Mouse (Mus musculus) mature B cell (primary cell): ENCODE results near the gene Ttc8.
"Not testable (repeated sequence)": the region's sequence is repeated elsewhere in the genome, so short reads cannot be mapped to it uniquely, and the experiment has no call there.

ENCODE experiments used
- in situ Hi-C: fragments of 300-500 bp; cut with MboI; formaldehyde crosslinking; loops from 2 replicates; pipeline ENCODE4 v1.14.3; 2019

Gene Ttc8

DNA sequence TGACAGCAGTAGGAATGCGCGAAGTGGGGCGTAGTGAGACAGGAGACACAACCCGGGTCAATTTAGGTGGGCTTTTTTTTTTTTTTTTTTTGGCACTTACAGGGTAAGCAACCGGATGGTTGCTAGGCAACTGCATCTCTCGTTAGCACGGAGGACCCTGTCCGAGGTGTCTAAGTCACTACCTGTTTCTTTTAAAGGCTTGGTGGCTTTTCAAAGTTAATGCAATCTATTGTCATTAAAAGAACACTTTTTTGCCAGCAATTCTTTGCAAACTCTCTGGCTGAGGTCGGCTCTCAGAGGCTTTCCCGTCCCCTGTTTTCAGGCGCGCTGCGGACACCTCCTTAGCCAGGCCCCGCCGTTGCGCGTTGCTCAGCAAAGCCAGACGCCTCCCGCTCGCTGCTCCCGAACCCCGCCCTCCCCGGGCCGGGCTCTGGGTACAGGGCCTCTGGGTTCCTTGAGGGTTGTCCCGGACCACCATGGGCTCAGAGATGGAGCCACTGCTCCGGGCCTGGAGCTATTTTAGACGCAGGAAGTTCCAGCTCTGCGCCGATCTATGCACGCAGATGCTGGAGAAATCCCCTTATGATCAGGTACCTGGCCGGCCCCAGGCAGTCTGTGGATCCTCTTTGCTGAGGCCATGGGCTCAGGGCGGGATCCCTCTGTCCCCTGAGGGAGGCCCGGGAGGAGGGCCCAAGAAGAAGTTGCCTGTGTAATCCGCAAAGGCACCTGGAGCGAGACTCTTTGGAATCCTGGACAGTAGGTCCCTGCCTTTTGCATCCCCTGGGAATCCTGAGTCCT is at the start of gene Ttc8:
TSS of gene Ttc8 (plus strand) at position 381 of the 798 bp plus-strand sequence.
- in situ Hi-C loops, result no loop called here

DNA sequence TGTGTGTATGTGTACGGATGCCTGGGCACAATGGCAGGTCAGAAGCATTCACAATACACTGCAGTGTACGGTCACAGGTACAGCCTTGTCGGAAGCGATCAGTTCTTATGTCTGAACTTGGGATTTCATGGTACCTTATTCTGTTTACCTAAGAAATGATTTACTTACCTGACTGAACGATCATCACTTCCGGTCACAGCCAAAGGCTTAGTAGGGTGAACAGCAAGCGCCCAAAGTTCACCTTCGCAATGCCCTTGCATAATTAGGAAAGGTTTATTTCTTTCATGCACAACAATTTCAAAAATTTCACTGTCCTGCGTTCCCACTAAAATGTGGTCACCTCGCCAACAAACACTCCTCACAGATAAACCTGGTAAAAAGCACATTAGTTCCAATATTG is 47.5 kb upstream of the Ttc8 start:
- in situ Hi-C loops, result no loop called here

DNA sequence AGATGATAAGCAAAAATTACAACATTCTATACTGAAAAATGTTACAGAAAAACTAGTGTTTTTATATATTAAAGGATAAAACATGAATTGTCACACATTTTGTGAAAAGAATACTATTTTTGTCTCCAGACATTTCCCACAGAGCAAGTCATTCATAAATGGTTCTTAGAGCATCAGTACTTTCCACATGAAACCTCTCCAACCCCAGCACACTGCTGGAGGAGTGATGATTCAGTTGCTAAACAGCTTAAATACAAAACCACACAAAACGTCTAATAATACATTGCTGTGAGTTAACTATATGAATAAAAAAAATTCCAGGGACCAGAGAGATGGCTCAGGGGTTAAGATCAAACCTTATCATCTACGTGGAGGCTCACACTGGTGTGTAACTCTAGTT is 45.2 kb upstream of the Ttc8 start:
- in situ Hi-C loops, result no loop called here

DNA sequence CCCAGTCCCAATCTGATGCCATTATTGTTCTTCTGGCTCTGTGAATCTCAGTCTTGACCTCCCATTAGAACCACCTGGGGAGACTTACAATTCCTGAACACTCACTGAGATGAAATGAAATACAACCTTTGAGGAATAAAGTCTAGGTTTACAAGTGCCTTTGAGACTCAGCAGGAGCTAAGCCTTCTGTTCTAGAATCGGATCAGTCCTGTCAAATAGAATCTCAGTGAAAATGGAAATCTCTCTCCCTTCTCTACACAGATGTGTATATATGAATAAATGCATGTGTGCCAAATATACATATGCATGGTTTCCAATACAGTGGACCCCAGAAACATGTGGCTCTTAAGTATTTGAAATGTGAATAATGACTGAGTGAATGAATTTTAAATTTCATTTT is 41.7 kb upstream of the Ttc8 start:
- in situ Hi-C loops, result no loop called here

DNA sequence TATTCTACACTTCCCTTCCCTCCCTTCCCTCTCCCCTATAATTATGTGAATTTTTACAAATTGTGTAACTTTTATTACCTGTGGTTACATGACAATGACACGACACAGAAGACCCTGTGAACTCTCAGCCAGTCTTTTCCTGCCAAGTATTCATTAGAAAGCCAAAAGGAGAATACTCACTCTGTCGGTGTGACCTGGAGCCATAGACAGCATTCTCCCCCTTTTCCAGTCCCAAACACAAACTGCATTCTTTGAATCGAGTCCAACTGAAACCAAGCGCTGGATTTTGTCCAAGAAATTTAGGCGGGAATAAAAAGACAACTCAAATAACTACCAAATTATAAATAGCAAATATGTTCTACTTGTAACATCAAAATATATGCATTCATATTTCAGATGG is 38.6 kb upstream of the Ttc8 start:
- in situ Hi-C loops, result no loop called here

DNA sequence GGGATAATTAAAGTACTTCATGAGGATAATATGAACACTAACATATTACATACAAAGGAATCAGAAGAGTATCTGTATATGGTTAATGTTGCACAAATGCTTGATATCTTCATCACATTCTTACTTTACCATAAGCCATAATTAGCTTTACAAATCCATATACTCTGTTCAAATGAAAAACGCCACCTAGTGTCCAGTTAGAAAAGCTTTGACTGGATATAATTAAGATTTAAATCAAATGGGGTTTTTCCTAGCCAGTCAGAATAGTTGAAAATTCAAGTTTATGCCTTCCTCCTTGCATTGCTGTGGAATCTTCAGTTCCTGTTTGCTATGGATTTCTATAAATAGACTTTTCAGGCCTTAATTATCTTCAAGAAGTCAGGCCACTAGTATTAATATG is 35.9 kb upstream of the Ttc8 start:
- in situ Hi-C loops, result no loop called here

DNA sequence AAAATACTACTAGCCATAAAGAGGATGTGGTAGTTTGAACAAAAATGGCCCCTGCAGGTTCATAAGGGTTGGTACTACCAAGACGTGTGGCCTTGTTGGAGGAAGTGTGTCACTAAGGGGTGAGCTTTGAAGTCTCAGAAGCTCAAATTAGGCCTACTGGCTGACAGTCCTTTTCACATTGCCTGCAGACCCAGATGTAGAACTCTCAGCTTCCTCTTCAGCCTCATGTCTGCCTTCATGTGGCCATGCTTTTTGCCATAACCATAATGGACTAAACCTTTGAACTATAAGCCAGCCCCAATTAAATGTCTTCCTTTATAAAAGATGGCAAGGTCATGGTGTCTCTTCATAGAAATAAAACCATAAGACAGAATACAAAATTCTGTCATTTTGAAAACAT is 23.6 kb upstream of the Ttc8 start:
- in situ Hi-C loops, result no loop called here

DNA sequence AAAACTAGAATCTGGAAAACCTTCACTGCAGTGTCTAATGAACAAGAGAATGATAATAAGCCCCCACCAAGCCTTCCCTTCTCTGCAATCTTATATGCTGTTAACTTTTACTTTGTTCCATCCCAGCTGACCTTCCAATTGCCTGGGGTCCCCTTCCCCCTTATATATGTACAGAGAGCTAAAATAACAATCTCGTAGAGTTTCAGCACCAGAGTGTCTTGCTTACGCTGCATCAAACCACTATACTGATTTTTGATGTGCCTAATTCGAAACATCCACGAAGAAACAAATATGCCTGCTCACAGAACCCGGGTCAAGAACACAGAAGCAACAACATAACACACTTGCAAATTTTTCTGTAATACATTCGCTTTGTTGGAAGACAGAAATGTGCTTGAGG is 20.7 kb upstream of the Ttc8 start:
- in situ Hi-C loops, result no loop called here

DNA sequence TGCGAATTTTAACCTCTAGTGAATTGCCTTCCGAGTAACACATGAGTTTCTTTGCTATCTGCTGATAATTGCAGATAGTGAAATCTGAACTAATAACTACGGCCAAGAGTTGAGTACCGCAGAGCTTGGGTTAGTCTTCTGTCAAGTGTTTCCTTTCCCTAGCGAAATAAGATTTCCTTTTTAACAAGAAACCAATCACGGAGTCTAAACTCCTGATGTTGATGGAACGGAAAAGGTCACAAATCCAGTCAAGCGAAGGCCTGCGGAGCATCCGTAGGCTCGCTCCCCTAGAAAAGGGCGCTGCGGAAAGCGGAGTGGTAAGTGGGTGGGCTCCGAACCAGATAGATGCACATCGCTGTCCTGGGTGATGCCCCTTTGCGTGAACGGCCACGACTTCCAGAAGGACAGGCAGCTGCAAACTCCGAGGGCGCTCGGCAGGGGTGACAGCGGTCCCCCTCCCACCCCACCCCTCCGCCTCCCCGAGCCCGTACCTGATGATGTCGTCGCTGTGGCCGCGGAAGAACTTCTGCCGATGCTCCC is 20.0 kb upstream of the Ttc8 start:
- in situ Hi-C loops, result no loop called here

DNA sequence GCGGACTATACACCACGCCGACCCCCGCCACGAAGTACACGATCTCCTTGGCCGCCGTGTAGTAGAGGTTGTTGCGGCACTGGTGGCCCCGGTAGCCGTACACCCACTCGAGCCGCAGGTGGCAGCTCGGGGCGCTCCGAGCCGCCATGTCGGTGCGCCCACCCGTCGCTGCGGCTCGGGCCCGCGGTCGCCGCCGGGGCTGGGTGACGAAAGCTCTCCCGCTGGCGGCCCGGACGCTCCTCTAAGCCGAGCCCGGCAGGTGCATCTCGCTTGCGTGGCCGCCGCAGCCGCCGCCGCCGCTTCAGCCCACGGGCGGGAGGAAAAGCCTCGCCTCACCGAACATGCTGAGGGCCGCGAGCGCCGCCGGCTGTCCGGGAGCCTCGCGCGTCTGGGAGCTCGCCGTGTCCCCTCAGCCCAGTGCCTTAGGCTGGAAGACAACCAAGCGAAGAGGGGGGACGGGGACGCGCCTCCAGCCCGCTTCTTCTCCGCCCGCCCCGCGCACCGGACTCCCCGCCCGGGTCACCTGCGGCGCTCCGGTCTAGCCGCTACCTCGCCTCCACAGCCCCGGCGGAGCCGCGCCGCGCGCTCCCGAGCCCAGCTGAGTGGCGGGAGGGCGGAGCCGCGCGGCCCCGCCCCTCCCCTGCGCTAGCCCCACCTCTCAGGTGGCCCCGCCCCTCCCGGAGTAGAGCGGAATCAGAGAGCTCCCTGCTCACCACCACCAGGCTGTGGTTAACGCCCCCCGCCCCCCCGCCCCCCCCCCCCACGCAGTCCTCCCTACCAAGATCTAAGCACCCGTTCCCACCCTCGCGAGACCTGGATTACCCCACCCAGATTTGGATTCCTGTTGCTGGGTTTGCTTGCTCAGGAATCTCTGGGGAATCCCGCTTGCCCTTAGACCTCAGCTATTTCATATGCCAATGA is 19.2 kb upstream of the Ttc8 start, which contains the start of gene Eml5:
TSS of gene Eml5 (minus strand) at position 604 of the 921 bp plus-strand sequence.
- in situ Hi-C loops, result no loop called here

DNA sequence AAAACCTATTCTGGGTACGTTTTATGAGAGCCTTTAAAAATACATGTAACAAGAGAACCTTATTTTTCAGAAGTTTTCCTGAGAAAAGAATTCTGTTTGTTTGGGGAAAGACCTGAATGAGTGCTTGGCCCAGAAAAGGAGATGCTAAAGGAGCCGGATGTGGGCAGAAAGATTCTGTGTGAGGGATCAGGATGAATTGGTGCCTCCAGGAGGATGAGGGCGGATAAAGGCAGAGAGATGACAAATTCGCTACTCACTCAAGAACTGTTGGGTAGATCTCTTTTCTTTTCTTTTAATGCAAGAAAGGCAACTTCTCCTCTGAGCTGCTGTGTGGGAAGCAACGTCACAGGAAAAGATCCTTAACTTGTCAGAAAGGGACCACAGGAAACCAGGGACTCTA is 14.9 kb upstream of the Ttc8 start:
- in situ Hi-C loops, result no loop called here

DNA sequence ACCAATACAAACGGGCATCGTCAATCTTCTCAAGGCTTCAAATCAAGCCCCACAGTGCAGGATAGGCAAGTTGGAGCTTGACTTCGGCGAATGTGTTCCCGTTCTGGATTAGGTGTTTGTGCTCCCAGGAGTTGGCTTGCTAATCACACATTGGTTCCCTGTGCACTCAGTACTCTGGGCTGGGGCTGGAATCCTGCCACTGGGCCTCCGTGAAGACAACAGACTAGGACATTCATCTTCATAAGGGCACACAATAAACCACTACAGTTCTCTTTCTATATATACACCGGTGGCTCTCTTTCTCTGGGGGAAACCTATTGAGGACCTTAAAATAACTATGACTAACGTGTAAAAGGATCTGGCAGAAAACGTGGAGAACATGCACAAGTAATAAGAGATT is 10.3 kb upstream of the Ttc8 start:
- in situ Hi-C loops, result no loop called here

DNA sequence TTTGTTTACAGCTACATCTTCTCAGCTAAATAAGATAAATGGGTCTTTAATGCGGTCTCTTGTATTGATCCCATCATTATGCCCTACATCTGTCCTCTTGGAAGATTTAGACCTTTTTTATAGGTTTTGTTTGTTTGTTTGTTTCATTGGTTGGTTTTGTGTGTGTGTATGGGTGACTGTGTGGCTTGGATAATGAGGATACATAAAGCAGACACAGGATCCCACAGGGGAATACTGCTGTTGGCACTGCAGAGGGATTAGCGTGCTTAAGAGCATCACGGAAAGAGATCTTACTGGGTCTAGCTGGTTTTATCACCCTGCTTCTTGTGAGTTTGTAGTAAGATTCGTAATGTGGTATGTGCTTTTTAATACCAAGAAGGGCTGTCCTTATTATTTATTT is 10.8 kb downstream of the Ttc8 start:
- in situ Hi-C loops, result no loop called here

DNA sequence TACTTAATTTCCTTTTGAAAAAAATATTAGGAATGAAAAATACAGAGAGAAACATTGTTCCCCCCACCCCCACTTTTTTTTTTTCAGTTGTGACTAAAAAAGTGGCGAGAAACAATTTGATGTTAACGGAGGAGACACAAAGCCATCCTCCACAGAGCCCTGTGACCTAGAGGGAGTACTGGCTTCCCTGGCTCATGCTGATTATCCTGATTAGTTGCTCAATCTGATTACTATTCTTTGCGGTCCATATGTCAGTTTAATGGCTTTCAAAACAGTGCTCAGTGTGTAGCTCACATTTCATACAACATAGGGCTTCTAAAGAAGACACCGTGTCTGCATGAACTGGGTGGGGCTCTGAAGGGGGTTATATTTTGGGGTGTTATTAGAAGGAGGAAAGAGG is 12.1 kb downstream of the Ttc8 start:
- in situ Hi-C loops, result no loop called here

DNA sequence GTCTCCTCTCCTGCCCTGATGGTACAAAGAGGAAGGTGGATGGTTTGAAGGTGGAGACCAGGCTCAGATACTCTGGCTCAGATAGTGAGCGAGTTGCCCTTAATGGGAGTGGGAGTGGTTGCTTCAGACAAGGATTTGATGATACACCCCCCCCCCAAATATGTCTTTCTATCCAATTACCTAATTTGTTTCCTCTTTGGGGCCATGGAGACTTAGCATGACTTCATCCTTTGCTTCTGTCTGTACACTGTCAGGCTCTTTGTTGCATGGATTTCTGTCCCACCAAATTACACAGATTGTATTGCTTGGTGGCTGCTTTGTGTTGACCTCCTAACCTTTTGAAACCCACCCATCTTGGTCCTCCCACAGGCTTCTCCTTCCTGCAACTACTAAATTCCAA is 12.5 kb downstream of the Ttc8 start:
- in situ Hi-C loops, result no loop called here

DNA sequence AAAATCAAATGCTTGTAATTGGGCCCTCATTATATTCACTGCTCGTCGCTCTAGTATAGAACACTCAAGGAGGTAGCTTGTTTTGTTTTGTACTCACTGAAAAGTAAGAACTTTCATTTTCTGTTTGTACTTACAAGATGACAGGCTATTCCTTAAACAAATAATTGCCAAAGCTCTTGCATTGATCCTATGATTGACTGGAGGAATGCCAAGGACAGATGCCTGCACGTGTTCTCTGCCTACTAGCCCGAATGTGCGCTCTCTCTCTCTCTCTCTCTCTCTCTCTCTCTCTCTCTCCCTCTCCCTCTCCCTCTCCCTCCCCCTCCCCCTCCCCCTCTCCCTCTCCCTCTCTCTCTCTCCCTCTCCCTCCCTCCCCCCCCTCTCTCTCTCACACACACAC is 30.9 kb downstream of the Ttc8 start:
- in situ Hi-C loops, result not testable (repeated sequence)

DNA sequence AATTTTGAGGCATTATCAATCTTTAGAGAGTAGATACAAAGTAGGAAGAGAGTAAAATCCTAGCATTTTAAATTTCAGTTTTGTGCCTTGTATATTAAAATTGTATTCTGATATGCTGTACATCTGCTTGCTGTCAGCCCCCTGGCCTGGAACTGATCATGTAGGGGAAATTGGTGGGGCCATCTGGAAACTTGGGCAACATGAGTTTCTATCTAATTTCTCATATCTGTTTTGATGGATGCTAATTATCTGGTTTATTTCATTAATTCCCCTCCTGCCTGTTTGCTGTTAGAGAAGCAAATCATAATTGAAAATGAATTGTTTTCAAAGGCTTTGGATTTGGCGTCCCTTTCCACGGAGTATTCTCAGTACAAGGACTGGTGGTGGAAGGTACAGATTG is 36.6 kb downstream of the Ttc8 start:
- in situ Hi-C loops, result no loop called here

DNA sequence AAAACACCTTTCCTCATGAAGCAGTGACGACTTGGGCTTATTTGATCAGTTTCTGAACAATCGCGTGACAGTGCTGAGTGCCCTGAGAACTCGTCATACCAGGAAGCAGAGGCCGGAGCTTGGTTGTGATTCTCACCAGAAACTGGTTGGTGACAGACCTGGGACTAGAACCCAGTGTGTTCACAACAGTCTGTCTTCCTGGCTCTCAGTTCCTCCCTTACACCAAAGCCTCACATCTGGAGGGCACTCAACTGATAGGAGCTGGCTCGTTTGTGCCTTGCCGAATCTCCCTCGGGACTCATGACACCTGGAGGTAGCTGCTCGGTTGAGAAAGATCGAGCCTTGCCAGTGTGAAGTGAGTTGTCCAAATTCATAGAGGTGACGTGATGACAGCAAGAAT is 37.1 kb downstream of the Ttc8 start:
- in situ Hi-C loops, result no loop called here

DNA sequence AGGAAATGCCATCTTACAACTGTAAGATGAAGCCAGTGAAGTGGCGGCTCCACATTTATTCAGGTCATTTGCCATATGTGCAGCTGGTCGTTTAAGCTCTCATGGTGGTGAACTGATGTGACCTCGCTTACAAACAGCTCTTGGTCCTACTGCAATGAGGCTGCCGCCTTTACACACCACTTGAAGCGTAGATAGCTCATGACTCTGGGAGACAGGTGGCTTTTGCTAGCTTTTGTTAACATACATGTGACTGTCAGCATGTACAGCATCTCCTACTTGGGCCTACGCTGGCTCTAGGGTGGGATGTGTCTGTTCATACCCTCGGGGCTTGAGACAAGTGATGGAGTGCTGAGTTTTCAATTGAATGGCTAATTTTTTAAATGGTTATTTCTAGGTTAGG is 40.6 kb downstream of the Ttc8 start:
- in situ Hi-C loops, result no loop called here

DNA sequence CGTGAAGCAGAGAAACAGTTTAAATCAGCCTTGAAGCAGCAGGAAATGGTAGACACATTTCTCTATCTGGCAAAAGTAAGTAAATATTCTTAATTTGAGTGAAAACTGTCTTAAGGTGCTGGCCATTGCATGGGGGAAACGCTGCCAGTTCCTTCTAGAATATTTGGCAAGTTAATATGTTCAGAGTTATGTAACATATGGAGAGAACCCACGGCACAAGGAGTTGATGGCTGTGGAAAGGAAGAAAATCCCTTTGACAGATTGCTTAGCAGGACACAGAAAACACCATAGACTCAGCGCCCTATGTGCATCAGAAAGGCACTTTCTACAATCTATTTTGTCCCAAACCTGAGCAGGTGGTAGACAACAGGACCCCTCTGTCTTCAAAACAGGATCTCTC is 41.0 kb downstream of the Ttc8 start:
- in situ Hi-C loops, result no loop called here

DNA sequence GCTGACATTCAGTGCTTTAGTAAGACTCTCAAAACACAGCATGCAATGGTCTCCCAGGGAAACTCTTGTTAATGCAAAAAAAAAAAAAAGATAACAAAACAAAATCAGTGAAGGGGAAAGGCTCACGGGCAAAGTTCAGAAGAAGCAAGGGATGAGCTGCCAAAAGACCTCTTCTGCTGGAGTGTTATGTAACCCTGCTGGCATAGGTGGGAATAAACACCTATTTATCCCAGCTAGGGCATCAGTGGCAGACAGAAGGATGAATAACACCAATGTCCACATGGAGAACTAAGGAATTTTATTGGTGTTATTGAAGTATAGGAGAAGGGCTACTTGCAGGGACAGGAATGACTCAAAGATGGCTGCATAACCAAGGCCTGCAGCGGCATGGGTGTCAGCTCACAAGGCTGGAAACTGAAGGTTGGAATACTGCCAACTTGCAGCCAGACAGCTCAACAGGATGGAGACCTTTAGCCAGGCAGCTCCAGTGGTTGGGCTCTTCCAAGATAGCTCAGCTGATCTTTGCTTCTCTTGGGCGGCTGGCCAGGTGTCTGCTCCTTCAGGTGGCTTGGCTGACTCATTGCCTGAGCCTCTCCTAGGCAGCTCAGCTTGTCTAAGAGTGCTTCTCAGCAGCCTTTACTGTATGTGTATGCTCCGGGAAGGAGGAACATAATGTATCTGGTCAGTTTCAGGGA is 45.2 kb downstream of the Ttc8 start:
- in situ Hi-C loops, result no loop called here

DNA sequence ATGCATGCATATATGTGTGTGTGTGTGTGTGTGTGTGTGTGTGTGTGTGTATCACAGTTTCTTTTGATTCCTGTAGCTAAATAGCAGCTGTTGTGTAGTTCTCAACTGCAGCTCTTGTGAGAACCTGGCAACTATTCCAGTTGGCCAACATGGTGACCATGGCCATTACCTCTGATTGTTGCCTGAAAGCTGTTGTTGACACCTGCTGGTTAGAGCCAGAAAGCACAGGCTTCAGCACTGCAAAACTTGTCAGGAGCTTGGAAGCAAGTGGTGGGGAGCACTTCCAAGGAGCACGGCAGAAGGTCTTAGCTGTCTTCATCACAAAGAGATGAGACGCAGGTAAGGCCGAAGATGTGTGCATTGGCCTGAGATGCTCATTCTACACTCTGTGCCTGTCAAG is 51.9 kb downstream of the Ttc8 start:
- in situ Hi-C loops, result no loop called here
